Mouse (Mus musculus) neutrophil, adult 83 days (primary cell): ENCODE results near the gene Hnrnph3. TPM values are rescaled to one million over a fixed set of nuclear protein-coding genes. Genes with fewer than 3 reads are reported as not detected.

Source experiments
- total RNA-seq, 2 experiments: library from RNA; stranded (reverse); gene quantifications; one replicate each; pipeline ENCODE4 v1.2.4; 2023

The Hnrnph3 gene
- 10 to 100 TPM; 31.2 to 31.3 TPM for total RNA-seq

GRCm38 (mm10) chr10:63023749-63024579 is at the start of gene Hnrnph3, which contains the start of gene Pbld2:
TSS of gene Hnrnph3 (minus strand) at chr10:63024217.
TSS of gene Pbld2 (plus strand) at chr10:63024315.

DNA sequence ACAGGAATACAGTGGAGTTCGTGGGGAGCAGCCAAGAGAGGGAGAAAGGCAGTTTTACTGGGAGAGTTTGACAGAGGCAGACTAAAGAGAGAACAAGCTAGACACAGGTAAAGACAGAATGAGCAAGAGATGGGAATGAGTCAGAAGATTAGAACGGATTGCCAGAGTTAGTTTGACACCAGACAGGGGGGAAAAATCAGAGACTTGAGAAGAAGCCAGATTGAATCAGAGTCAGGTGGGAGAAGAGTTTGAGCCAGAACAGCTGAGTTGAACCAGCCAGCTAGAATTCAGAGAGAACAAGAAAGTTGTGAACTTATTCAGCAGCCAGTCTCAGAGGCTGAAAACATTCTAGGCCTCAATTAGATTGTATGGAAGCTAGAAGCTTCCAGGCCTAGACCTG is 35.8 kb upstream of the Hnrnph3 start, which contains the start of gene Pbld1:
Pbld1 (plus strand) TSS at position 301 of the 400 bp plus-strand sequence.

GRCm38 (mm10) chr10:62980039-62980954 is 43.7 kb downstream of the Hnrnph3 start, which contains the start of gene Rufy2:
TSS of gene Rufy2 (plus strand) at chr10:62980223.

Other genes with a start within 250 kb of the Hnrnph3 start
- 10 to 100 TPM; 68.5 to 73.3 TPM for gene Ccar1, start 231.9 kb downstream of the Hnrnph3 start, total RNA-seq
- gene Tet1, start 115.2 kb downstream of the Hnrnph3 start, total RNA-seq, result 1 to 10 TPM; 1.9 to 3.1 TPM
- gene Slc25a16, start 103.6 kb downstream of the Hnrnph3 start, total RNA-seq, result 10 to 100 TPM; 13.0 to 17.1 TPM
- gene Dna2, start 77.2 kb downstream of the Hnrnph3 start, total RNA-seq, result 10 to 100 TPM; 56.4 to 57.7 TPM
- 1 to 10 TPM; 4.6 to 6.1 TPM for gene Rufy2, start 44.0 kb downstream of the Hnrnph3 start, total RNA-seq
- 1 to 10 TPM in 1 of 2 experiments, under 1 TPM in 1; 0.68 to 1.1 TPM for gene Pbld2, start 98 bp upstream of the Hnrnph3 start, total RNA-seq
- not detected for gene Pbld1, start 35.9 kb upstream of the Hnrnph3 start, total RNA-seq
- gene Atoh7, start 75.4 kb upstream of the Hnrnph3 start, total RNA-seq, result not detected
- gene Mypn, start 179.7 kb upstream of the Hnrnph3 start, total RNA-seq, result under 1 TPM; 0.07 to 0.15 TPM
- gene Herc4, start 219.6 kb upstream of the Hnrnph3 start, total RNA-seq, result 100 to 1,000 TPM; 147 to 208 TPM